Mouse (Mus musculus) liver, postnatal 0 days (tissue): ENCODE data around the gene Dmtf1. TPM values are rescaled to one million over a fixed set of nuclear protein-coding genes. Genes with fewer than 3 reads are reported as not detected.
A peak's percentile ranks its signal among the peaks of the same experiment; 100 is the strongest.

Source experiments
- ATAC-seq: fragments of 200-750 bp; cut with Nextera tagmentation; 2 replicates; pipeline ENCODE4 v1.8.0; 2017; ENCODE audit warnings: mild to moderate bottlenecking, moderate library complexity
- DNase-seq: peaks from one replicate; pipeline ENCODE4 v3.0.0-alpha.2; 2016
- H3K27ac ChIP-seq: fragments of 300-500 bp; sonication (generic); 2 replicates; pipeline ENCODE4 v1.5.1; 2014; ENCODE audit warnings: antibody characterized with exemption, moderate library complexity, mild to moderate bottlenecking, low read depth
- H3K27me3 ChIP-seq: fragments of 300-500 bp; sonication (generic); 2 replicates; pipeline ENCODE4 v1.6.1; 2014; ENCODE audit warnings: low read length, control low read depth, mixed read lengths; ENCODE audit not compliant: insufficient read depth
- H3K36me3 ChIP-seq: fragments of 300-500 bp; sonication (generic); replicated peaks from 2 replicates; pipeline ENCODE4 v1.6.1; 2014; ENCODE audit warnings: mild to moderate bottlenecking, control low read depth, low read length, moderate library complexity, mixed read lengths; ENCODE audit not compliant: insufficient read depth
- H3K4me1 ChIP-seq: fragments of 300-500 bp; sonication (generic); 2 replicates; pipeline ENCODE4 v1.6.1; 2014; ENCODE audit warnings: antibody characterized with exemption, mild to moderate bottlenecking, control low read depth; ENCODE audit not compliant: insufficient read depth
- H3K4me2 ChIP-seq: fragments of 300-500 bp; sonication (generic); 2 replicates; pipeline ENCODE4 v1.6.1; 2014; ENCODE audit warnings: low read depth, mild to moderate bottlenecking, low read length, moderate library complexity, mixed read lengths
- H3K4me3 ChIP-seq: fragments of 300-500 bp; sonication (generic); 2 replicates; pipeline ENCODE4 v1.5.1; 2014; ENCODE audit warnings: low read depth, low read length
- H3K9ac ChIP-seq: fragments of 300-500 bp; sonication (generic); replicated peaks from 2 replicates; pipeline ENCODE4 v1.6.1; 2014; ENCODE audit warnings: mild to moderate bottlenecking, moderate library complexity
- H3K9me3 ChIP-seq: fragments of 300-500 bp; sonication (generic); 2 replicates; pipeline ENCODE4 v1.6.1; 2016; ENCODE audit warnings: mild to moderate bottlenecking, control low read depth, low read length, mixed read lengths
- CTCF ChIP-seq: sonication (generic); IDR thresholded peaks from 2 replicates; pipeline ENCODE4 v1.5.1; 2016; ENCODE audit warnings: antibody characterized with exemption, low read depth
- EP300 ChIP-seq: IDR thresholded peaks from 2 replicates; pipeline ENCODE4 v1.6.1; 2016; ENCODE audit warnings: antibody characterized with exemption, low read depth, mild to moderate bottlenecking
- WGBS: fragments of 180-500 bp; shearing (Covaris S2); extraction: QIAGEN DNeasy Blood & Tissue Kit; methylation state at CpG from one replicate; pipeline ENCODE4 v1.1.7; 2014; ENCODE audit not compliant: insufficient replicate concordance; 5-methylcytosine and 5-hydroxymethylcytosine counted together
- polyA plus RNA-seq: library from polyadenylated mRNA; unstranded; fragments of >200 nt; fragmentation: Nextera tagmentation; extraction: Ambion mirVana; gene quantifications from 2 replicates; pipeline ENCODE4 v1.2.1, GENCODE M21; 2015

Dmtf1 gene
- polyA plus RNA-seq, 1 experiment from 2014 or later, result 7.6 TPM

- WGBS, result 63% methylated on average over 8 of the region's 8 CpGs
- H3K9me3 ChIP-seq, result no peaks in the 10 kb centered on the region
- DNase-seq, result no peak
- no peaks in the 10 kb centered on the region for H3K4me1 ChIP-seq
- no peak overlapping the region for H3K4me2 ChIP-seq
- no peak for ATAC-seq
- TF ChIP-seq EP300, result no peak
- no peak for TF ChIP-seq CTCF
- H3K27me3 ChIP-seq, result no peaks in the 10 kb centered on the region
- H3K4me3 ChIP-seq, result no peak overlapping the region
- peaks cover 34% of the 10 kb centered on the region for H3K36me3 ChIP-seq
- H3K27ac ChIP-seq, result no peak overlapping the region
- H3K9ac ChIP-seq, result no peak overlapping the region
Observed at GRCm38 (mm10) chr5:9140724-9141123, 20.9 kb downstream of the Dmtf1 start.

GRCm38 (mm10) chr5:9135588-9135987 lies 26.0 kb downstream of the Dmtf1 start:
- ATAC-seq (no peak), DNase-seq (no peak)
- H3K9me3 ChIP-seq, result no peaks in the 10 kb centered on the region
- no peak overlapping the region for H3K9ac ChIP-seq
- no peaks in the 10 kb centered on the region for H3K4me1 ChIP-seq
- H3K27me3 ChIP-seq, result no peaks in the 10 kb centered on the region
- H3K4me2 ChIP-seq, result no peak overlapping the region
- H3K36me3 ChIP-seq, result peaks cover 48% of the 10 kb centered on the region
- H3K4me3 ChIP-seq, result no peak overlapping the region
- no peak overlapping the region for H3K27ac ChIP-seq
- TF ChIP-seq CTCF, result no peak
- TF ChIP-seq EP300, result no peak
- WGBS, result 84% methylated on average over 3 of the region's 3 CpGs

DNA sequence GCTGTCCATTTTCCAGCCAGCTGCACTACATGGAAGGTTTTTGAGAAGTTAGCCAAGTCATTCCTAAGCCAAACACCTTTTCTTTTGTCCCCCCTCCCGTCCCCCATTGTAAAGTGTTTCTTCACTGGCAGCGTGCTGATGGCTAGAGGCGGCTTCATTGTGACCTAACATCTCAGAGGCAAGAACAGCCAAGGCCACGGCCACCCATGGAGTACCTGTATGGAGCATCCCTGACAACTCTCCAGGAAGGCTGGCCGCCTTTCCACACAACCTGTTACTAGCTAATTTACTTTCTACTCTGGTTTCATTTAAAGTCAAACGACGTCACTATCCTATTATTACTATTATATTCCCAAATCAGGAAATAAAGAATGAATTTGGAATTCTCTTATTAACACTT lies 29.8 kb downstream of the Dmtf1 start:
- H3K36me3 ChIP-seq, result peaks cover 60% of the 10 kb centered on the region
- no peaks in the 10 kb centered on the region for H3K4me1 ChIP-seq
- no peaks in the 10 kb centered on the region for H3K9me3 ChIP-seq
- ATAC-seq, result no peak
- TF ChIP-seq CTCF (no peak), EP300 (no peak)
- H3K9ac ChIP-seq, result no peak overlapping the region
- H3K4me2 ChIP-seq, result no peak overlapping the region
- no peak for DNase-seq
- H3K27ac ChIP-seq, result no peak overlapping the region
- 89% methylated on average over 7 of the region's 7 CpGs for WGBS
- H3K4me3 ChIP-seq, result no peak overlapping the region
- no peaks in the 10 kb centered on the region for H3K27me3 ChIP-seq

GRCm38 (mm10) chr5:9128566-9128965 lies 33.0 kb downstream of the Dmtf1 start:
- Histone ChIP-seq H3K27me3 (no peaks in the 10 kb centered on the region), H3K4me1 (no peaks in the 10 kb centered on the region), H3K4me3 (no peak overlapping the region), H3K9ac (no peak overlapping the region), H3K27ac (no peak overlapping the region), H3K9me3 (no peaks in the 10 kb centered on the region), H3K36me3 (peaks cover 63% of the 10 kb centered on the region), H3K4me2 (no peak overlapping the region)
- 86% methylated on average over 12 of the region's 12 CpGs for WGBS
- DNase-seq, result no peak
- TF ChIP-seq EP300 (no peak), CTCF (no peak)
- no peak for ATAC-seq

GRCm38 (mm10) chr5:9124134-9124533 lies 37.4 kb downstream of the Dmtf1 start:
- H3K36me3 ChIP-seq, result peaks cover 70% of the 10 kb centered on the region
- H3K9me3 ChIP-seq, result no peaks in the 10 kb centered on the region
- no peaks in the 10 kb centered on the region for H3K4me1 ChIP-seq
- H3K4me2 ChIP-seq, result no peak overlapping the region
- H3K27me3 ChIP-seq, result no peaks in the 10 kb centered on the region
- no peak overlapping the region for H3K27ac ChIP-seq
- TF ChIP-seq CTCF (no peak), EP300 (no peak)
- ATAC-seq, result no peak
- DNase-seq, result no peak
- WGBS, result 84% methylated on average over 2 of the region's 2 CpGs
- H3K9ac ChIP-seq, result no peak overlapping the region
- no peak overlapping the region for H3K4me3 ChIP-seq

- Histone ChIP-seq H3K9ac (no peak overlapping the region), H3K27me3 (no peaks in the 10 kb centered on the region), H3K4me1 (no peaks in the 10 kb centered on the region), H3K36me3 (peaks cover 19% of the 10 kb centered on the region), H3K4me2 (no peak overlapping the region), H3K9me3 (no peaks in the 10 kb centered on the region), H3K4me3 (no peak overlapping the region), H3K27ac (no peak overlapping the region)
- ATAC-seq (no peak), DNase-seq (no peak)
- TF ChIP-seq CTCF, result no peak
- no peak for TF ChIP-seq EP300
- WGBS, result 52% methylated on average over 6 of the region's 6 CpGs
Observed at GRCm38 (mm10) chr5:9114162-9114561, 47.4 kb downstream of the Dmtf1 start.

GRCm38 (mm10) chr5:9111759-9112158 lies 49.8 kb downstream of the Dmtf1 start:
- WGBS, result 12% methylated on average over 5 of the region's 5 CpGs
- 0 out of 2 replicates have a peak, but pooled peaks cover 5% of the 10 kb centered on the region for H3K36me3 ChIP-seq
- H3K27me3 ChIP-seq, result no peaks in the 10 kb centered on the region
- H3K9me3 ChIP-seq, result no peaks in the 10 kb centered on the region
- peaks cover 19% of the 10 kb centered on the region for H3K4me1 ChIP-seq
- TF ChIP-seq EP300 (no peak), CTCF (peak; percentile 90)
- DNase-seq (peak; percentile 62), ATAC-seq (peak; percentile 66)
- no peak overlapping the region for H3K9ac ChIP-seq
- H3K27ac ChIP-seq, result no peak overlapping the region
- no peak overlapping the region for H3K4me3 ChIP-seq
- no peak overlapping the region for H3K4me2 ChIP-seq
